Mouse (Mus musculus) left cerebral cortex, adult 9 months (tissue): ENCODE measurements around the gene Csnk1g2.

Experiments used
- DNase-seq, 2 experiments: peaks; one replicate each; pipeline ENCODE4 v3.0.0; 2022; ENCODE audit warnings: low spot score in 2 of 2

Csnk1g2 gene

GRCm38 (mm10) chr10:80622661-80623456, at the start of gene Csnk1g2:
Csnk1g2 (plus strand) TSS chr10:80622838.
- peak in 1 of 2 experiments; percentile 40 for DNase-seq

GRCm38 (mm10) chr10:80573944-80574343, 48.7 kb upstream of the Csnk1g2 start:
- peak in 1 of 2 experiments; percentile 58 for DNase-seq

GRCm38 (mm10) chr10:80574896-80575295, 47.7 kb upstream of the Csnk1g2 start:
- DNase-seq = no peak

- no peak for DNase-seq
Measured at GRCm38 (mm10) chr10:80575925-80576324, 46.7 kb upstream of the Csnk1g2 start.

GRCm38 (mm10) chr10:80576351-80577194, 46.1 kb upstream of the Csnk1g2 start:
- DNase-seq = peak in 1 of 2 experiments; percentile 58

GRCm38 (mm10) chr10:80577195-80578130, 45.2 kb upstream of the Csnk1g2 start, which contains the start of gene Klf16:
Klf16 (minus strand) TSS chr10:80577321.
- peak; percentile 93 to 96 for DNase-seq

- DNase-seq = peak in 1 of 2 experiments; percentile 77
Measured at GRCm38 (mm10) chr10:80578131-80578750, 44.4 kb upstream of the Csnk1g2 start.

GRCm38 (mm10) chr10:80578911-80579310, 43.7 kb upstream of the Csnk1g2 start:
- DNase-seq = no peak

GRCm38 (mm10) chr10:80583047-80583446, 39.6 kb upstream of the Csnk1g2 start:
- no peak for DNase-seq

- no peak for DNase-seq
Measured at GRCm38 (mm10) chr10:80584045-80584488, 38.6 kb upstream of the Csnk1g2 start.

- DNase-seq = no peak
Measured at GRCm38 (mm10) chr10:80584642-80585552, 37.7 kb upstream of the Csnk1g2 start.

- DNase-seq = no peak
Measured at GRCm38 (mm10) chr10:80585581-80585980, 37.1 kb upstream of the Csnk1g2 start.

GRCm38 (mm10) chr10:80586407-80587304, 36.0 kb upstream of the Csnk1g2 start:
- DNase-seq = no peak

- DNase-seq = no peak
Measured at GRCm38 (mm10) chr10:80587305-80587657, 35.4 kb upstream of the Csnk1g2 start.

- no peak for DNase-seq
Measured at GRCm38 (mm10) chr10:80589127-80589878, 33.3 kb upstream of the Csnk1g2 start.

GRCm38 (mm10) chr10:80589879-80590854, 32.5 kb upstream of the Csnk1g2 start, which contains the start of gene Abhd17a:
Abhd17a (minus strand) TSS chr10:80590341.
- peak; percentile 82 to 96 for DNase-seq

- DNase-seq = no peak
Measured at GRCm38 (mm10) chr10:80596318-80596717, 26.3 kb upstream of the Csnk1g2 start.
